Mouse (Mus musculus) hindbrain, embryonic 11.5 days (tissue): ENCODE results near the gene Adap1. TPM values are rescaled to one million over a fixed set of nuclear protein-coding genes. Genes with fewer than 3 reads are reported as not detected.

Experiments used
- ATAC-seq: fragments of 200-750 bp; cut with Nextera tagmentation; 2 replicates; pipeline ENCODE4 v1.8.0; 2017; ENCODE audit warnings: mild to moderate bottlenecking, moderate TSS enrichment, moderate library complexity; ENCODE audit not compliant: low FRiP score
- DNase-seq: peaks from one replicate; pipeline ENCODE4 v3.0.0-alpha.2; 2015; ENCODE audit warnings: low spot score
- H3K27ac ChIP-seq: fragments of 300-500 bp; sonication (generic); 2 replicates; pipeline ENCODE4 v1.5.1; 2014; ENCODE audit warnings: mild to moderate bottlenecking, low read depth, low read length
- H3K27me3 ChIP-seq: fragments of 300-500 bp; sonication (generic); 2 replicates; pipeline ENCODE4 v1.6.1; 2014; ENCODE audit warnings: mild to moderate bottlenecking, low read length, moderate library complexity, mixed read lengths; ENCODE audit not compliant: control insufficient read depth, insufficient read depth
- H3K36me3 ChIP-seq: fragments of 300-500 bp; sonication (generic); 2 replicates; pipeline ENCODE4 v1.6.1; 2014; ENCODE audit warnings: mild to moderate bottlenecking, low read length, moderate library complexity, mixed read lengths; ENCODE audit not compliant: control insufficient read depth, insufficient read depth
- H3K4me1 ChIP-seq: fragments of 300-500 bp; sonication (generic); replicated peaks from 2 replicates; pipeline ENCODE4 v1.6.1; 2014; ENCODE audit warnings: low read length, mixed read lengths; ENCODE audit not compliant: control insufficient read depth, insufficient read depth
- H3K4me2 ChIP-seq: fragments of 300-500 bp; sonication (generic); replicated peaks from 2 replicates; pipeline ENCODE4 v1.6.1; 2014; ENCODE audit warnings: mild to moderate bottlenecking, low read depth, low read length
- H3K4me3 ChIP-seq: fragments of 300-500 bp; sonication (generic); 2 replicates; pipeline ENCODE4 v1.5.1; 2014; ENCODE audit warnings: low read depth, low read length
- H3K9ac ChIP-seq: fragments of 300-500 bp; sonication (generic); 2 replicates; pipeline ENCODE4 v1.6.1; 2014; ENCODE audit warnings: low read depth, low read length
- H3K9me3 ChIP-seq: fragments of 300-500 bp; sonication (generic); 2 replicates; pipeline ENCODE4 v1.6.1; 2016; ENCODE audit warnings: low read length; ENCODE audit not compliant: control insufficient read depth
- WGBS: fragments of 180-500 bp; shearing (Covaris S2); extraction: QIAGEN DNeasy Blood & Tissue Kit; methylation state at CpG from one replicate; pipeline ENCODE4 v1.1.7; 2014; 5-methylcytosine and 5-hydroxymethylcytosine counted together
- polyA plus RNA-seq: library from polyadenylated mRNA; unstranded; fragments of >200 nt; fragmentation: Nextera tagmentation; extraction: Ambion mirVana; gene quantifications from 2 replicates; pipeline ENCODE4 v1.2.1, GENCODE M21; 2014

The Adap1 gene
- polyA plus RNA-seq, 1 experiment from 2014 or later: 2.1 TPM

DNA sequence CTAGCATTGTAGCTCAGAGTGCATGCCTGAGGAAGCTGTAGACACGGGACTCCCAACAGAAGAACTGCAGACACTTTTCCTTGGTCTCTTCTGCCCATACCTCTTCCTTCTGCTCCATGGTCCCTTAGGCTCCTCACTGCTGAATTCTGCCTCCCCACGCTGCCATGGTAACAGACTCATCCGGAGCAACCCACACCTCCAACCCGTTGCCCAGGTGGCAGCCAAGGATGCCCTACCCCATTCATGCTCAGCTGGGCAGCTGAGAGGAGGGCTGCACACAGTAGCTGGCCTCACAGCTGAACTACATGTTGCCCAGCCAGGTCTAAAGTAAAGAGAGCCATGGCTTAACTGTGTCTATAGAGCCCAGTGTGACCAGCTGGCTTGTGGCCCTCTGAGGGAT, 36.8 kb downstream of the Adap1 start:
- no peak overlapping the region for H3K4me3 ChIP-seq
- H3K4me2 ChIP-seq: no peak overlapping the region
- H3K4me1 ChIP-seq: 0 out of 2 replicates have a peak, but pooled peaks cover 2% of the 10 kb centered on the region
- DNase-seq: no peak
- 78% methylated on average over 4 of the region's 4 CpGs for WGBS
- no peak overlapping the region for H3K9ac ChIP-seq
- H3K9me3 ChIP-seq: no peaks in the 10 kb centered on the region
- H3K27me3 ChIP-seq: no peaks in the 10 kb centered on the region
- no peak for ATAC-seq
- H3K36me3 ChIP-seq: no peaks in the 10 kb centered on the region
- no peak overlapping the region for H3K27ac ChIP-seq

DNA sequence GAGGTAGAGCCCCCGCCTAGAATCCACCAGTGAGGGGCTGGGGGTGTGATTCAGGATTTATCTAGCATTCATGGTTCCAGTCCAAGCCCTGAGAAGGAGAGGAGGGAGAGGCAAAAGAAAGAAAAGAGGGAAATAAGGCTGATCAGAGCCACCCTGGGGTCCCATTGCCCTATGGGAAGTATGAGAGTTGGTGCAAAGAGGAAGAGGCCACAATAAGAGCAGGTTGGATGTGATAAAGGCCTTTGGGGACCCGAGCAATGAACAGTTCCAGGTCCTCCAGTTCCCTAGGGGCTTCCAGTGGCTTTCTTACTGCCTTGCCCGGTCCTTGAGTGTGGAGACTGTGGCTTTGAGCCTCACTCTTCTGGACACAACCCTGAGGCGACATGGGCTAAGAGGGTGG, 37.6 kb downstream of the Adap1 start:
- Histone ChIP-seq H3K4me3 (no peak overlapping the region), H3K4me2 (no peak overlapping the region), H3K27ac (no peak overlapping the region), H3K9ac (no peak overlapping the region), H3K36me3 (no peaks in the 10 kb centered on the region), H3K9me3 (no peaks in the 10 kb centered on the region), H3K4me1 (0 out of 2 replicates have a peak, but pooled peaks cover 2% of the 10 kb centered on the region), H3K27me3 (no peaks in the 10 kb centered on the region)
- DNase-seq: no peak
- no peak for ATAC-seq
- WGBS: 91% methylated on average over 4 of the region's 4 CpGs

- WGBS: 92% methylated on average over 5 of the region's 5 CpGs
- Histone ChIP-seq H3K9me3 (no peaks in the 10 kb centered on the region), H3K9ac (no peak overlapping the region), H3K27me3 (no peaks in the 10 kb centered on the region), H3K36me3 (no peaks in the 10 kb centered on the region), H3K4me2 (no peak overlapping the region), H3K27ac (no peak overlapping the region), H3K4me1 (0 out of 2 replicates have a peak, but pooled peaks cover 2% of the 10 kb centered on the region), H3K4me3 (no peak overlapping the region)
- no peak for DNase-seq
- ATAC-seq: no peak
These were observed 38.3 kb downstream of the Adap1 start for GRCm38 (mm10) chr5:139287099-139287498.

DNA sequence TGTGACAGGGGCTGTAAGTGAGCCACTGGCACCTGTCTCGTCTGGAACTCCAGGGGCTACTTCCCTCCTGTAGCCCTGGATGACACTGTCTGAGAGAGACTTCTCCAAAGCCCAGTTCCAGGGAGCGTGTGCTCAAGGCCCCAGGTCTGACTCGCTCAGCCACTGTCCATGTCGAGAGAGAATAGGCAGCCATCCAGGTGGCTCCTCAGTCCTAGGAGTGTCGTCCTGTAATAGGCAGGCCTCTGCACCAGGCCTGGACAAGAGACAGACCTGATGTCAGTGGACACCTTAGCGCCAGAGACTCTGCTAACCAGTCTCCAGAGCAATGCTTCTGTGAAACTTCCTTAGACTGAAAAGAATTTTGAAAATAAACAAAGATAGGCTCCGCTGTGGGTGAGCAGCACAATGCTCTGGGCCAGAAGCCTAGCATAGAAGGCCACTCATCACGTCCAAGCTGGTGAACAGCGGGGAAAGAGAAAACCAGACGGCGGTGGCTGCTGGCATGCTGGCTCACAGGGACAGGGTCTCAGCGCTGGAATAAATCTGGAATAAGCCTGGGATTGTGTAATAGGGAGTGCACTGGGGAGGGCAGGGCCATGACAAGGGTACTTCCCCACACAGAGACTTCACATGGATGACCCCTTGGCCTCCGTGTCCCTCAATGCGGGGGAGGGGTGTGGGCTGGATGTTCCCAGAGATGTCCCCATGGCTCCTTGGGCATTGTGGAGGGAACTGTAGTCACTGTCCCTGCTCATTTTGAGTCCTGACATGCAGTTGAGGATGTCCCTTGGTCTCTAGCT, 39.1 kb downstream of the Adap1 start:
- DNase-seq (no peak), ATAC-seq (no peak)
- no peak overlapping the region for H3K27ac ChIP-seq
- H3K4me1 ChIP-seq: 0 out of 2 replicates have a peak, but pooled peaks cover 2% of the 10 kb centered on the region
- no peak overlapping the region for H3K4me2 ChIP-seq
- no peak overlapping the region; the same call in 1 of the 2 replicates for H3K9ac ChIP-seq
- H3K36me3 ChIP-seq: no peaks in the 10 kb centered on the region
- 75% methylated on average over 14 of the region's 14 CpGs for WGBS
- no peaks in the 10 kb centered on the region for H3K27me3 ChIP-seq
- no peaks in the 10 kb centered on the region for H3K9me3 ChIP-seq
- no peak overlapping the region for H3K4me3 ChIP-seq

DNA sequence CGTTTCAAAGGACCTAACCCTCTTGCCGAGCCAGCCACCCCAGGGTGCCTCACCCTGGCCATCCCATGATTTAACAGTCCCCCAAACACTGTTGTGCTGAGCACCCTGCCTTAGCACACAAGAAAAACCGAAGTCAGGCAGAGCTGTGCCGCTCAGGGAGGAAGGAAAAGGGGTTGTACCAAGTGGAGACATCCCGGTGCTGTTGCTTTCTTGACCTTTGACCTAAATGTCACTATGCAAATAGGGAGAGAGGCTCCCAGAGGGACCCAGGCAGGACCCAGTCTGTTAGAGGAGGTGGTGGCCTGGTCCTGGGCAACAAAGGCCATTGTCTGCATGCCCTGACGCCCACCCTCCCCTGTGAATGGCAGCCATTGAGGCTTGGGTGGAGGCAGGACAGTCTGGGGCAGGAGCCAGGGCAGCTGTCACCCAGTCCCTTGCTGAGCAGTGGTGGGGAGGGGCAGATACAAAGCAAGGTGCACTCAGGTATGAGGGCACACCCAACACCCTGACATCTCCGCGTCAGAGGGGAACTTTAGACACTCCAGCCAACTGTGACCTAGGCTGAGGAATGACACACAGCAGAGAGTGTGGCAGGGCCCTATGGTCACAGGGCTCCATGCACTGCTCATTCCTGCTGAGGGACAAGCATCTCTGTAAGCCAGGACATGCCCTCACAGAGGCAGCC, 39.9 kb downstream of the Adap1 start:
- 51% methylated on average over 8 of the region's 8 CpGs for WGBS
- H3K36me3 ChIP-seq: no peaks in the 10 kb centered on the region
- no peak for ATAC-seq
- H3K27me3 ChIP-seq: no peaks in the 10 kb centered on the region
- DNase-seq: no peak
- H3K4me1 ChIP-seq: 0 out of 2 replicates have a peak, but pooled peaks cover 2% of the 10 kb centered on the region
- H3K4me3 ChIP-seq: no peak overlapping the region
- no peak overlapping the region for H3K27ac ChIP-seq
- no peak overlapping the region for H3K4me2 ChIP-seq
- no peak overlapping the region for H3K9ac ChIP-seq
- H3K9me3 ChIP-seq: no peaks in the 10 kb centered on the region

DNA sequence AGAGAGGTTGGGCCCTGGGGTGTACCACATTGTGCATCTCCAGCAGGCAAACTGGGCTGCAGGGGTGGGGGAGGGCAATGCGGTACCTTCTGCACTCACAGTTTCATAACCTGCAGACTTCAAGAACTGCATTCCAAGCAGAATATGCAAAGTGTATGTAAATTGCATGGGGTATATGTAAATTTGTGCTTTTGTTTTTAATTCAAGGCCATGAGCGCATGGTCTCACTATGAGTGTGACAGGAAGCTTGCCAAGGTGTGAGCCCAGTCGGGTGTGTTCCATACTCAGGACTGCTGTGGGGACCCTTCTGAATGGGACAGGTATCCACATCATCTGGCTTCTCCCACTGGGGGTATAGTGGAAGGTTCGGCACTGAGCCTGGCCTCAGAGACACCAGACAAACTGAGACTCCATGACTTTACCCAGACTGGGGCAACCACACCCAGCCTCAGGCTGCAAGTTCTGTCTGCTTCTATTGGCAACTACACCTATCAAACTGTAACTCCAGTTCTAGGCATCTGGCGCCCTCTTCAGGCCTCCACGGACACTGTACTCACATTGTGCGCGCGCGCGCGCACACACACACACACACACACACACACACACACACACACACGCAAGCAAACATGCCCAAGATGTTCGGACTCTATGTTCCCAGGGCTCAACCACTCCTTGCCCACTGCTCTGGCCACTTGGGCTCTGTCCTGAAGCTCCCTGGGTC, 41.8 kb downstream of the Adap1 start:
- Histone ChIP-seq H3K36me3 (no peaks in the 10 kb centered on the region), H3K4me3 (no peak overlapping the region), H3K9me3 (no peaks in the 10 kb centered on the region), H3K4me1 (0 out of 2 replicates have a peak, but pooled peaks cover 2% of the 10 kb centered on the region), H3K27ac (no peak overlapping the region), H3K4me2 (no peak overlapping the region), H3K27me3 (no peaks in the 10 kb centered on the region), H3K9ac (no peak overlapping the region)
- ATAC-seq: no peak
- no peak for DNase-seq
- 93% methylated on average over 14 of the region's 14 CpGs for WGBS

DNA sequence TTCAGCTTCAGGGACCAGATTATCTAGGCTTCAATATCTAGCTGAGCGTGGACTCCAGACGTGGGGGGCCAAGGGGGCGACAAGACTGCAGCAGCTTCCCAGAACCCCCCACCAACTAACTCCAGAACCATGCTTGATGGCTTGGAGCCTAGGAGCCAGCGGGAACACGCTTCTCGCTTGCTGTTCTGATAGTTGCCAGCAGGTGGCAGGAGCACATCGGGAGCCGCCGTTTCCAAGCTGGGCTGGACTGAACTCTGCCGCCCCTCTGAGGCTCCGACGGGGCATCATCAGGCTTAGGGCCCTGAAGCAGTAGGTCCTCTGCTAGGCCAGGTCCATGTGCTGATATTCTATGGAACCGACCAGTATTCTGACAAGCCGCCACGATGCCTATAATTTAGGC, 43.2 kb downstream of the Adap1 start:
- WGBS: 3% methylated on average over 15 of the region's 15 CpGs
- no peaks in the 10 kb centered on the region for H3K9me3 ChIP-seq
- no peak overlapping the region for H3K4me3 ChIP-seq
- H3K36me3 ChIP-seq: no peaks in the 10 kb centered on the region
- 0 out of 2 replicates have a peak, but pooled peaks cover 2% of the 10 kb centered on the region for H3K4me1 ChIP-seq
- H3K4me2 ChIP-seq: no peak overlapping the region
- ATAC-seq (peak; percentile 67; the same call in 1 of the 2 replicates), DNase-seq (peak; percentile 91)
- no peak overlapping the region for H3K9ac ChIP-seq
- no peaks in the 10 kb centered on the region for H3K27me3 ChIP-seq
- H3K27ac ChIP-seq: no peak overlapping the region

DNA sequence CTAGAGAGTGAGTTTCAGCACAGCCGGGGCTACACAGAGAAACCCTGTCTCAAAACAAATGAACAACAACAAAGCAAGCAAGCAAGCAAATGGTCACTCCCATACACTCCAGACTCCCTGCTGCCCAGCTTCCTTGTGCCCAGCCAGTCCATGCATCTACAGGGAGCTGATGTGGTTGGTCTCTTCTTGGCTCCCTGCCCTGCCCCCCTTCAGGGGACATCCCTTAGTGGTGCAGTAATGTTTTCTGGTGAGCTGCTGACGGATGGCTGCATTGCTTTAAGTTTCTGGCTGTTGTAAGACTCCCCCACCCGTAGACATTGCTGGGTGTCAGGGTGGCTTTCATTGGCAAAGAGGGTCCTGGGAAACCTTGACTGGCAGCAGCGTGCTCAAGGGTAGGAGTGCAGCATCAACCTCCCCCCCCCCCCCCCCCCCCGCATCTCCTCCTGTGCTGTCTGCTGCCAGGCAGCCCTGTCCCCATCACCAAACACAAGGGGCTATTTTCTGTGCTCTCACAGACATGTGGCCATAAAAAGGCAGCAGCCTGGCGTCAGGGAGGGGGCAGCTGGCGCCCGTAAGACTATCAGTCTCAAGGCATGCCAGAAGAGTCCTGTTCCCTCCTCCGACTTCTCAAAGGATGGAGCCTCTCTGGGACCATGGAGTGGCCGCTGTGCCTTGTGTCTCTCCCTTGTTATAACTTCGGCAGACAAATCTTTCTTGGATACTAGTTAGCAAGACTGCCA, 43.9 kb downstream of the Adap1 start:
- H3K4me2 ChIP-seq: no peak overlapping the region
- H3K9me3 ChIP-seq: no peaks in the 10 kb centered on the region
- H3K27me3 ChIP-seq: no peaks in the 10 kb centered on the region
- no peak overlapping the region for H3K27ac ChIP-seq
- DNase-seq (no peak), ATAC-seq (no peak)
- H3K4me1 ChIP-seq: 0 out of 2 replicates have a peak, but pooled peaks cover 2% of the 10 kb centered on the region
- H3K4me3 ChIP-seq: no peak overlapping the region
- no peaks in the 10 kb centered on the region for H3K36me3 ChIP-seq
- H3K9ac ChIP-seq: no peak overlapping the region
- 66% methylated on average over 10 of the region's 11 CpGs for WGBS
